Mouse (Mus musculus) cerebellum, adult 2 months (tissue): ENCODE results near the gene Prx. TPM values are rescaled to one million over a fixed set of nuclear protein-coding genes. Genes with fewer than 3 reads are reported as not detected.

Experiments
- DNase-seq, 2 experiments: peaks; one replicate each; pipeline ENCODE4 v3.0.0; 2021
- H3K27ac ChIP-seq: fragments of 200-500 bp; 2 replicates; pipeline ENCODE4 v1.5.1; 2012; ENCODE audit warnings: low read length, control low read depth, inconsistent platforms; ENCODE audit not compliant: insufficient read depth
- H3K27me3 ChIP-seq: fragments of 200-500 bp; 2 replicates; pipeline ENCODE4 v1.6.1; 2012; ENCODE audit warnings: inconsistent platforms, mild to moderate bottlenecking, low read length, moderate library complexity; ENCODE audit not compliant: control insufficient read depth, insufficient read depth
- H3K4me1 ChIP-seq: fragments of 200-500 bp; 2 replicates; pipeline ENCODE4 v1.6.1; 2011; ENCODE audit warnings: low read length; ENCODE audit not compliant: control insufficient read depth, insufficient read depth
- H3K4me3 ChIP-seq: fragments of 200-500 bp; replicated peaks from 2 replicates; pipeline ENCODE3; 2011; ENCODE audit warnings: mild to moderate bottlenecking, low read depth, low read length, control low read depth; ENCODE audit not compliant: insufficient read depth
- CTCF ChIP-seq: fragments of 200-500 bp; IDR thresholded peaks from 2 replicates; pipeline ENCODE4 v1.5.1; 2011; ENCODE audit warnings: low read depth, mild to moderate bottlenecking, control low read depth, low read length, moderate library complexity, borderline replicate concordance; ENCODE audit not compliant: insufficient read depth
- POLR2A ChIP-seq: fragments of 200-500 bp; IDR thresholded peaks from 2 replicates; pipeline ENCODE4 v1.6.1; 2011; ENCODE audit warnings: low read length, control low read depth, borderline replicate concordance; ENCODE audit not compliant: insufficient read depth
- whole genome bisulfite sequencing: fragments of 180-500 bp; shearing (Covaris S2); methylation state at CpG from one replicate; pipeline ENCODE4 v1.1.7; 2018; 5-methylcytosine and 5-hydroxymethylcytosine counted together
- polyA plus RNA-seq: library from polyadenylated mRNA; depleted of rRNA; stranded (reverse); fragments of >200 nt; gene quantifications from 2 replicates; pipeline ENCODE4 v1.2.3, GENCODE M21; 2012

The Prx gene
- polyA plus RNA-seq, 1 experiment, result 0.34 TPM

DNA sequence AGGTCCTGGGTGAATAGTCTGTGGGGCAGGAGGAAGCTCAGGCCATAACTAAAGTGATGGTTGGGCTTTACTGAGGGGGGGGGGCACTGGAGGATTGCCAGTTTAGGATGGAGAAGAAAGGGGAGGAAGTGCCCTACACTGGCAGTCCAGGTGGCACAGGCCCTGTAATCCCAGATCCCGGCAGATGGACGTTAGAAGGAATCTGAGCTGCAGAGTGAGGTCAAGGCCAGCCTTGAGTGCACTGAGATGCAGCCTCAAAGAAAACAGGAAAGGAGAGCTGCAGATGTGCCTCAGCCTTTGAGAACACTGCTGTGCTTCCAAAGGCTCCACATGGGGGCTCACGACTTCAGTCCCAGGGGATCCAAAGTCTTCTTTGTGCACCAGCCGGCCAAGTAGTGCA lies 31.5 kb upstream of the Prx start:
- Histone ChIP-seq H3K4me3 (no peak overlapping the region), H3K4me1 (0 out of 2 replicates have a peak, but pooled peaks cover 5% of the 10 kb centered on the region), H3K27me3 (no peaks in the 10 kb centered on the region), H3K27ac (peak overlapping the region; percentile 50; the same call in 1 of the 2 replicates)
- peak in 1 of 2 experiments; percentile 29 for DNase-seq
- WGBS, result 13% methylated on average over 4 of the region's 4 CpGs
- TF ChIP-seq CTCF (no peak), POLR2A (no peak)

- no peak for TF ChIP-seq CTCF
- TF ChIP-seq POLR2A, result no peak
- Histone ChIP-seq H3K4me1 (peaks cover 5% of the 10 kb centered on the region; the same call in 1 of the 2 replicates), H3K4me3 (no peak overlapping the region), H3K27ac (no peak overlapping the region), H3K27me3 (no peaks in the 10 kb centered on the region)
- WGBS, result 92% methylated on average over 11 of the region's 11 CpGs
- no peak for DNase-seq
Observed at GRCm38 (mm10) chr7:27471390-27472120, 27.6 kb upstream of the Prx start.

DNA sequence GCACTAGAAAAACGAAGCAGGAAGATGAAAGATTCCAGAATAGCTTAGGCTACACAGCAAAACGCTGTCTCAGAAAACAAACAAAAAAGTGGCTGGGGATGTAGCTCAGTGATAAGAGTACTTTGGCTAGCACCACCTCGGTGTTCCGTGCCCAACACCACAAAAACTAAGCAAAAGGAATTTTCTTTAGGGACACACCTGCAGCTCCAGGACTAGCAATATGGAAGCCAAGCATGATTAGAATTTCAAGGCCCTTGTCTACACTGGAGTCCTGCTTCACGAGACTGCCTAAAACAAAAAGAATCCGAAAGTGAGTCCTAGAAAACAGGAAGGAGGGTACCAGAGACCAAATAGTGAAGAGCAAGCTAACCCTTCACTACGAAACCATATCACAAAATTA lies 26.5 kb upstream of the Prx start:
- TF ChIP-seq CTCF, result no peak
- TF ChIP-seq POLR2A, result no peak
- WGBS, result 29% methylated on average over 7 of the region's 7 CpGs
- Histone ChIP-seq H3K4me1 (peaks cover 3% of the 10 kb centered on the region; the same call in 1 of the 2 replicates), H3K4me3 (no peak overlapping the region), H3K27ac (no peak overlapping the region), H3K27me3 (no peaks in the 10 kb centered on the region)
- DNase-seq, result peak in 1 of 2 experiments; percentile 24

DNA sequence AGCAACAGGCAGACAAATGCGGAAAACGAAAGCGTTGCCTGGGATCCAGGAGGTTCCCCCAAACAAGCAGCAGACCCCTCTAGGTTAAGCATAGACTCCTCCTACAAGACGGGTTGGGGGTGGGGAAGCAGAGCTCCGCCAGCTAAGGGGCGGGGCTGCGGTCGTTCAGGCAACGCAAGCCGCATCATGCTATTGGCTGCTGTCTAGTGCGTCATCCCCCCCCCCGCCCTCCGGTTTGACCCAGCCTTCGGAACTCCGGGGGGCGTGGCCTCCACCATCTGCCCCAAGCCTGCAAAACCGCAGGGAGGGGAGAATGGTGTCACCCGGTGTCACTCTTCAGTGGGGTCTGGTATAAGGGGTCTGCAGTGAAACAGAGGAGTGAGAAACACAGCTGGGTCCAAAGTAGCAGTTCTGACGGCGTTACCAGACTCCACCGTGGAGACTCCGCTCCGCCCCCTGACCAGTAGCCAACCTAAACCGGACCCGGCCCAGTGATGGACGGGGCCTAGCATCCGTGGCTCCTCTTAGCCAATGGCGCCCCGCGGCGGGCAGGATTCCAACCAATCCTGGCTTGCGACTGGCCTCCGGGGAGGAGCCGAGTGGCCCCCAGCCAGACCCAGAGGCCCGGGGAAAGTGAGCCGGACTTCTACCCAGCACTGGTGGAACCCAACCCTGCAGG lies 25.8 kb upstream of the Prx start, which contains the start of gene Sertad3:
Gene Sertad3 (plus strand): TSS at position 613 of the 679 bp plus-strand sequence.
- Histone ChIP-seq H3K27me3 (no peaks in the 10 kb centered on the region), H3K27ac (peak within 1 kb of the TSS; percentile 85), H3K4me3 (peak within 1 kb of the TSS; percentile 96), H3K4me1 (no peaks in the 10 kb centered on the region; the same call in 1 of the 2 replicates)
- under 1% methylated on average over 36 of the region's 36 CpGs for WGBS
- TF ChIP-seq CTCF (no peak), POLR2A (peak; percentile 50; the same call in 1 of the 2 replicates)
- peak; percentile 99 to 100 for DNase-seq

DNA sequence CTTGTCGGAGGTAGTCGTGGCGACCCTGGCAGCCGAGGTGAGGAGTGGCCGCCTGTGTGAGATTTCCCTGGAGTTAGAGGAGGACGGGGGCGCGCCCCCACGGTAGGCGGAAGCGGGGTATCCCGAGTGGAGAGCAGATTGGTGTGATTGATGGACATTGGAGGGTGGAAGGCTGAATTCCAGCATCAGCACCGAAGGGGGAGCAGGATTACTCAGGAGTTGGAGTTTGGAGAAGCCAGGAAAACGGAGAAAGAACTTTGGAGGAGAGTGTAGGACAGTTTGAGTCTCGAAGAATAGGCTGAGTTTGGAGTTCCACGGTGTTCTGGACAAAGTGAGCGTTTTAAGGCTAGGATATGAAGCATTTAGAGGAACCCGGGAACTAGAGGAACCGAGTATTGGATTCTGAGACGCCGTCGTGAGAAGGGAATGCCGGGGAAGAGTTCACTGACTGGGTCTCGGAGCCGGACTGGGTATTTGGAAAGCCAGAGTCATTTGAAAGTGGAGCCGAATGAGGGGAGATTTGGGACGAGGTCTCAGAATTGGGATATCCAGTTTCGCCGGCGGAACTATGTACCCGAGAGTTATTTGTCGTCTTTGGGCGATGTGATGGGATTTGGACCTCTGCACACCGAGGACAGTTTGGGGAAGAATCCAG lies 25.2 kb upstream of the Prx start:
- WGBS, result under 1% methylated on average over 34 of the region's 34 CpGs
- no peak for TF ChIP-seq CTCF
- no peak for TF ChIP-seq POLR2A
- Histone ChIP-seq H3K4me3 (peak overlapping the region; percentile 96), H3K4me1 (no peaks in the 10 kb centered on the region; the same call in 1 of the 2 replicates), H3K27ac (peak overlapping the region; percentile 47), H3K27me3 (no peaks in the 10 kb centered on the region)
- no peak for DNase-seq

DNA sequence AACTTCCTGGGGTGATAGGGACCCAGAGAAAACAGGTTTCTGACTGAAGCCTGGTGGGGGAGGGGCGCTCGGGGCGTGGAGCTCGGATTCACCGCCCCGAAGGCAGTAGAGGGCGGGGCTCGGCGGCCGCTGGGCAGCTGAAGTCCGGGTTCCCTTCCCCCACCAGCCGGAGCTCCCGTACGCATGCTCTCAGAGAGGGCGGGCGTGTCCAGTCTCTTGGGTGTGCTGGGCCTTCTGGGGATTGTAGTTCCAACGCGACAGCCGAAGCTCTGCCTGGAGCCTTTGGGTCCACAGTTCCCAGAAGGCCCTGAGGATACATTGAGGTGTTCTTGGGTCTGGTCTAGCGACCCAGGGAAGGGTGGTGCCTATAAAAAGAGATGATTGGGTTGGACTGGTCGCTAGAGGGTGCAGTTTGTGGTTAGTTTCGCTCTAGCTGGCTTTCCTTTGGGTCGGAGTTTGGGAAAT lies 24.6 kb upstream of the Prx start:
- H3K4me1 ChIP-seq, result no peaks in the 10 kb centered on the region; the same call in 1 of the 2 replicates
- peak overlapping the region; percentile 47; the same call in 1 of the 2 replicates for H3K27ac ChIP-seq
- peak; percentile 96 to 99 for DNase-seq
- H3K27me3 ChIP-seq, result no peaks in the 10 kb centered on the region
- H3K4me3 ChIP-seq, result peak overlapping the region; percentile 96
- TF ChIP-seq POLR2A (0 out of 2 replicates have a peak, but pooled peaks have one; percentile 24), CTCF (peak; percentile 72; the same call in 1 of the 2 replicates)
- 1% methylated on average over 23 of the region's 23 CpGs for WGBS

- Histone ChIP-seq H3K27me3 (no peaks in the 10 kb centered on the region), H3K27ac (no peak overlapping the region; the same call in 1 of the 2 replicates), H3K4me1 (no peaks in the 10 kb centered on the region; the same call in 1 of the 2 replicates), H3K4me3 (no peak overlapping the region)
- WGBS, result 92% methylated on average over 2 of the region's 2 CpGs
- DNase-seq, result no peak
- TF ChIP-seq POLR2A (no peak), CTCF (no peak)
Observed at GRCm38 (mm10) chr7:27475596-27475995, 23.5 kb upstream of the Prx start.
